Mouse (Mus musculus): ENCODE measurements around the gene Gata1.

GRCm38 (mm10) chrX:7919601-7920383, 58.1 kb downstream of the Gata1 start, which contains the start of gene Pcsk1n:
- TF ChIP-seq POLR2A (IDR thresholded peaks at IDR 0.05; ENCODE audit: low read depth, low read length) (no peak), CTCF (IDR thresholded peaks at IDR 0.05; ENCODE audit: borderline replicate concordance, insufficient read depth, low read length) (no peak)

All from embryonic fibroblast, embryonic 13.5 days (primary cell).